Mouse (Mus musculus) ES-E14 (cell line): ENCODE results near the gene E130308A19Rik. TPM values are rescaled to one million over a fixed set of nuclear protein-coding genes. Genes with fewer than 3 reads are reported as not detected.

ENCODE experiments used
- DNase-seq: peaks from one replicate; pipeline ENCODE4 v3.0.0-alpha.2; 2013; ENCODE audit warnings: low read depth, low spot score
- H3K27ac ChIP-seq: 2 replicates; pipeline ENCODE4 v1.5.1; 2012; ENCODE audit warnings: low read depth, mild to moderate bottlenecking, low read length, moderate library complexity, mixed read lengths; ENCODE audit not compliant: poor library complexity, insufficient read depth, severe bottlenecking
- H3K36me3 ChIP-seq: 2 replicates; pipeline ENCODE4 v1.6.1; 2012; ENCODE audit warnings: mild to moderate bottlenecking, low read length, moderate library complexity, mixed read lengths; ENCODE audit not compliant: control insufficient read depth, poor library complexity, insufficient read depth, severe bottlenecking
- H3K4me1 ChIP-seq, 2 experiments: fragments of 150-350 bp in 1 of 2; sonication (generic) in 1 of 2; 2 replicates each; pipeline ENCODE4 v1.6.1; 2012; ENCODE audit warnings: low read length in 2 of 2, mild to moderate bottlenecking in 1 of 2, mixed read lengths in 1 of 2; ENCODE audit not compliant: control insufficient read depth in 2 of 2, insufficient read depth in 2 of 2, poor library complexity in 1 of 2
- H3K4me3 ChIP-seq, 2 experiments: fragments of 150-350 bp in 1 of 2; sonication (generic) in 1 of 2; 2 replicates each; pipeline ENCODE4 v1.5.1; 2012; ENCODE audit warnings: low read length in 2 of 2, low read depth in 1 of 2, mild to moderate bottlenecking in 1 of 2, mixed read lengths in 1 of 2; ENCODE audit not compliant: insufficient read depth in 1 of 2, poor library complexity in 1 of 2, severe bottlenecking in 1 of 2
- H3K9ac ChIP-seq: 2 replicates; pipeline ENCODE4 v1.6.1; 2012; ENCODE audit warnings: low read depth, mild to moderate bottlenecking, low read length, mixed read lengths; ENCODE audit not compliant: poor library complexity, insufficient read depth, severe bottlenecking
- H3K9me3 ChIP-seq: fragments of 150-350 bp; sonication (generic); 2 replicates; pipeline ENCODE4 v1.6.1; 2012; ENCODE audit warnings: low read depth, mild to moderate bottlenecking, low read length; ENCODE audit not compliant: control insufficient read depth, insufficient read depth
- CHD2 ChIP-seq: IDR thresholded peaks from 2 replicates; pipeline ENCODE4 v1.6.1; 2014; ENCODE audit warnings: mild to moderate bottlenecking, low read depth, low read length, inconsistent platforms
- HCFC1 ChIP-seq: IDR thresholded peaks from 2 replicates; pipeline ENCODE4 v1.6.1; 2012; ENCODE audit warnings: low read length, inconsistent platforms, borderline replicate concordance; ENCODE audit not compliant: insufficient read depth
- MAFK ChIP-seq: IDR thresholded peaks from 2 replicates; pipeline ENCODE4 v1.6.1; 2014; ENCODE audit warnings: mild to moderate bottlenecking, low read depth, low read length, inconsistent platforms; ENCODE audit not compliant: insufficient read depth
- ZC3H11A ChIP-seq: IDR thresholded peaks from 2 replicates; pipeline ENCODE4 v1.6.1; 2012; ENCODE audit warnings: low read depth, mild to moderate bottlenecking, inconsistent platforms, low read length, borderline replicate concordance
- ZNF384 ChIP-seq: IDR thresholded peaks from 2 replicates; pipeline ENCODE4 v1.6.1; 2012; ENCODE audit warnings: low read depth, low read length, inconsistent platforms
- in situ Hi-C, 2 experiments: fragments of 600-800 bp; cut with MboI; formaldehyde crosslinking; loops; one replicate each; pipeline ENCODE4 v1.15.1; 2025; ENCODE audit warnings: low sequenced_read_pairs in 2 of 2, inconsistent platforms in 1 of 2; ENCODE audit not compliant: unreplicated experiment in 2 of 2
- total RNA-seq: library from RNA; depleted of rRNA; stranded (reverse); fragments of 300-350 nt; gene quantifications from 2 replicates; pipeline ENCODE4 v1.2.3, GENCODE M21; 2012

Gene E130308A19Rik
- total RNA-seq, 1 experiment, result 14.9 TPM

GRCm38 (mm10) chr4:59764950-59765349 lies 138.9 kb downstream of the E130308A19Rik start:
- TF ChIP-seq ZNF384, result no peak
- no peak for TF ChIP-seq ZC3H11A
- no peak for TF ChIP-seq HCFC1
- no peak for TF ChIP-seq CHD2
- no peak for TF ChIP-seq MAFK
- Histone ChIP-seq H3K9me3 (no peaks in the 10 kb centered on the region), H3K4me1 (peaks cover 0 to 3% of the 10 kb centered on the region in 2 experiments; a peak in 1 of 4 replicates), H3K9ac (peak overlapping the region; percentile 14; the same call in 1 of the 2 replicates), H3K27ac (no peak overlapping the region), H3K36me3 (peaks cover 2% of the 10 kb centered on the region; the same call in 1 of the 2 replicates), H3K4me3 (no peak overlapping the region)
- DNase-seq, result no peak
- in situ Hi-C loops, result no loop called here

GRCm38 (mm10) chr4:59765385-59766005 lies 139.5 kb downstream of the E130308A19Rik start:
- TF ChIP-seq CHD2 (no peak), HCFC1 (no peak), MAFK (no peak)
- no peak for DNase-seq
- Histone ChIP-seq H3K4me1 (peaks cover 0 to 3% of the 10 kb centered on the region in 2 experiments; a peak in 1 of 4 replicates), H3K4me3 (no peak overlapping the region), H3K36me3 (peaks cover 8% of the 10 kb centered on the region), H3K9me3 (no peaks in the 10 kb centered on the region), H3K27ac (no peak overlapping the region), H3K9ac (no peak overlapping the region)
- in situ Hi-C loops, result no loop called here

DNA sequence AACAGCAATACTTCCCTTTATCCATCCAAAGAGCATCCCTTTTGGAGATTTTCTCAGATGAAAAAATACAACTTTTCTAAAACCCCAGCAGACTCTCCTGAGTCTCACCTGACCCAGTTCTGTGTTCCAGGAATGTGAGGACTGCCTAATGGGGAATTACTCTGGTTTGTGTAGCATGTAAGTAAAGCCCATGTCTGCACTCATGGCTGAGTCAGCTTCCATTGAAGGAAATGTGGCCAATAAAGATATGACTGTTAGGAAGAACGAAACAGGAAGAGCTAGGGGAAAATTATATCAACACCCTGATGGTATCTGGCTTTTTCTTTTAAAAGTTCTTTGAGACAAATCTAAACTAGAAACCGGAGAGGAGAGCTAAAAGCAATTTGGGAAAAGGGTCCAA lies 141.7 kb downstream of the E130308A19Rik start:
- TF ChIP-seq MAFK (no peak), ZNF384 (no peak)
- DNase-seq, result no peak
- H3K4me3 ChIP-seq, result no peak overlapping the region
- no peak overlapping the region for H3K9ac ChIP-seq
- no peak overlapping the region for H3K27ac ChIP-seq
- peaks cover 0 to 5% of the 10 kb centered on the region in 2 experiments; a peak in 1 of 4 replicates for H3K4me1 ChIP-seq
- peaks cover 20% of the 10 kb centered on the region for H3K36me3 ChIP-seq
- in situ Hi-C loops, result no loop called here
- no peaks in the 10 kb centered on the region for H3K9me3 ChIP-seq

DNA sequence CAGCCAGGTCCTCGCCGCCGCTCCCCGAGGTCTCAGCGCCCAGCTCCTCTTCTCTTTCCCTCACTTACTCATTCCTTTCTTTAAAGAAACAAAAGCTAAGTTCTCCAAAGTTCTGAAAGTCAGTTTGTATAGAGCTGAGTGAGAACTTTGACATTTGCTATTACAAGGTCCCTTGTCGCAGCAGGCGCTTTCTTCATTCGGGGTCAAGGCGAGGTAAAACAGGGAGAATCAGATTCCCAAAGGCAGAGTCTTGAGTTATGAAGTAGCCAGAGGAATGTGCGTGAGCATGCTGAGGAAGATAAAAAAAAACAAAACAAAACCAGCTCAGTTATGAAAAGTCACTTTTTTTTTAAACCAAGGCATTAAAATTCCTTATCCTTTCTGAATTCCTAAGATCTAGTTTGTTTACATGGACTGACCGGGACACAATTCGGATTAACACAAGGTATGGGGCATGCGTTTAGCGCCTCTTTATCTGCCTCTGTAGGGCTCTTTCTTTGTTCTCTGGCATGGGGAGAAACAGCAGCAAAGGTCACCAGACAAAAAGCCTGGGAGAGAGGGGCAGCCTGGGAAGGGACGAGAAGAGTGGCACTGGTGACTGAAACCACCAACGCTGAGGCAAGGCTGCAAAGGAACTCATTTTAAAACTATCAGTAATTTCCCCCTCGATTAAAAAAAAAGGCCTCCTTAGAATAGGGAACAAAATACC lies 146.3 kb downstream of the E130308A19Rik start:
- Histone ChIP-seq H3K4me1 (peaks cover 0 to 2% of the 10 kb centered on the region in 2 experiments; a peak in 1 of 4 replicates), H3K36me3 (peaks cover 39% of the 10 kb centered on the region), H3K9me3 (no peaks in the 10 kb centered on the region), H3K9ac (no peak overlapping the region), H3K27ac (no peak overlapping the region), H3K4me3 (no peak overlapping the region)
- DNase-seq, result no peak
- TF ChIP-seq MAFK, result no peak
- no peak for TF ChIP-seq ZNF384
- no peak for TF ChIP-seq HCFC1
- no peak for TF ChIP-seq CHD2
- no peak for TF ChIP-seq ZC3H11A
- in situ Hi-C loops, result no loop called here

- in situ Hi-C loops, result no loop called here
- Histone ChIP-seq H3K9me3 (no peaks in the 10 kb centered on the region), H3K4me1 (peaks cover 5 to 11% of the 10 kb centered on the region in 2 experiments; a peak in 3 of 4 replicates), H3K36me3 (peaks cover 30% of the 10 kb centered on the region), H3K27ac (no peak overlapping the region), H3K9ac (no peak overlapping the region), H3K4me3 (no peak overlapping the region)
- TF ChIP-seq HCFC1 (no peak), CHD2 (no peak), ZC3H11A (no peak)
- DNase-seq, result no peak
Measured at GRCm38 (mm10) chr4:59777828-59778227, 151.8 kb downstream of the E130308A19Rik start.
